Mouse (Mus musculus): ENCODE results near the gene Il23a. TPM values are rescaled to one million over a fixed set of nuclear protein-coding genes. Genes with fewer than 3 reads are reported as not detected.
"Not testable (repeated sequence)": the region's sequence is repeated elsewhere in the genome, so short reads cannot be mapped to it uniquely, and the experiment has no call there.

Il23a gene
- polyA plus RNA-seq, 1 experiment from 2014 or later = 0.17 TPM

- peaks cover 21% of the 10 kb centered on the region for H3K4me1 ChIP-seq
- ATAC-seq (ENCODE audit: borderline replicate concordance, extremely low read depth, low FRiP score, low TSS enrichment) = peak; percentile 46
- no peaks in the 10 kb centered on the region for H3K27me3 ChIP-seq
- peak overlapping the region; percentile 94 for H3K27ac ChIP-seq
- H3K4me3 ChIP-seq = peak overlapping the region; percentile 54
- WGBS = 0% methylated on average over 9 of the region's 9 CpGs
- H3K4me2 ChIP-seq = peak overlapping the region; percentile 70
- H3K9ac ChIP-seq = peak overlapping the region; percentile 79
- no peaks in the 10 kb centered on the region for H3K9me3 ChIP-seq
- H3K36me3 ChIP-seq = peaks cover 8% of the 10 kb centered on the region; the same call in 1 of the 2 replicates
Observed at GRCm38 (mm10) chr10:128302785-128303125, 4.2 kb upstream of the Il23a start.

DNA sequence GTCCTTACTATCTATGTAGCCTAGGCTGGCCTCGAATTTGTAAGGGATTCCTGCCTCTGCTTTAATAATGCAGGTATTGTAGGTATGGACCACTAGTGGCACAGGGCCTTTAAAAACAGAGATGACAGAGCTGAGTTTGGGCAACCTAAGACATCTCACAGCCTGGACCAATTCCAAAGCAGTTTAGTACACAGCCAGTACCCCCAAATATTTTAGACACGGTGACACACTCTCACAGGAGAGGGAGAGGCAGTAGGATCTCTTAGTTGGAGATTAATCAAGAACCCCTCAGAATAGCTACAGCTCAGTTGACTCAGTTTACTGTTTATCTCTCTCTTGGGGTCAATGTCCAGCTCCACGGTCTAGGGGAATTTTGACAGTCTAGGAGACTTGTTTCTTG is 3.8 kb upstream of the Il23a start:
- H3K27ac ChIP-seq = peak overlapping the region; percentile 94
- no peaks in the 10 kb centered on the region for H3K27me3 ChIP-seq
- 30% methylated on average over 3 of the region's 3 CpGs for whole genome bisulfite sequencing
- H3K9me3 ChIP-seq = no peaks in the 10 kb centered on the region
- peaks cover 25% of the 10 kb centered on the region for H3K4me1 ChIP-seq
- H3K4me3 ChIP-seq = peak overlapping the region; percentile 54
- H3K4me2 ChIP-seq = peak overlapping the region; percentile 70
- peaks cover 8% of the 10 kb centered on the region; the same call in 1 of the 2 replicates for H3K36me3 ChIP-seq
- no peak for ATAC-seq (ENCODE audit: borderline replicate concordance, extremely low read depth, low FRiP score, low TSS enrichment)
- peak overlapping the region; percentile 79 for H3K9ac ChIP-seq

DNA sequence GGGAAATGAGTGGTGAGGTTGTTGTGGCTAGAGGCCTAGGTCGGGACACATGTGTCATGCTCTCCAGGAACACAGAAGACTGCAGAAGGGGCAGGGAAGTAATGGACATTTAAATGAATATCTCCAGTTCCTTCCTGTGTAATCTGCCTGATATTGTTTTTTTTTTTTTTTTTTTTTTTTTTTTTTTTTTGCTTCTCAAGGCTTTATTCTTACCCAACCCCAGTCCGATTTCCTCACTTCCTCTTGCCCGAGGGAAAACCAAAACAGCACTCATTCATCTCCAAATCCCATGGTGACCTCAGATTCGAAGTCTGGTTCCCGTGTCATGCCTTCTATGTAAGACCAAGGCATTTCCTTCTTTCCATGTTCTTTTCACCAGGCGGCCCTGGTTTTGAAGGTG is 309 bp downstream of the Il23a start:
- H3K4me2 ChIP-seq = no peak overlapping the region
- no peaks in the 10 kb centered on the region for H3K27me3 ChIP-seq
- no peak overlapping the region for H3K27ac ChIP-seq
- no peak for ATAC-seq (ENCODE audit: borderline replicate concordance, extremely low read depth, low FRiP score, low TSS enrichment)
- H3K9ac ChIP-seq = no peak overlapping the region
- H3K9me3 ChIP-seq = no peaks in the 10 kb centered on the region
- no peaks in the 10 kb centered on the region for H3K36me3 ChIP-seq
- no peak overlapping the region for H3K4me3 ChIP-seq
- peaks cover 17% of the 10 kb centered on the region for H3K4me1 ChIP-seq
- 60% methylated on average over 6 of the region's 6 CpGs for WGBS

DNA sequence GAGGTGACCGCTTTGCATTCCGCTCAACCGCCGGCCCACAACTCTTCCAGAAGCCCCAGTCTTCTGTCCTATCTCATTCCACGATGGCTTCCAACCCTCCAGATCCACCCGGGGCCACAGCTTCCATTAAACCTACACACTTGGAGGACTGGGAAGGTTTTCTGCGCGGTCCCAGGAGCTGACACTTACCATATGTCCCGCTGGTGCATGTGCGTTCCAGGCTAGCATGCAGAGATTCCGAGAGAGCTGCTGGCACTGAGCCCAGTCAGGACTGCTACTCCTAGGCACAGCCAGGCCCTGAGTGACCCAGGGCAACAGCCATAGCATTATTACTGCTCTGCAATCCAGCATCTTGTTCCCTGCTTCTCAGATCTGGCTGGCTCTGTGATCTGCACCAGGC is 930 bp downstream of the Il23a start:
- no peak overlapping the region for H3K4me3 ChIP-seq
- H3K27ac ChIP-seq = 0 out of 2 replicates have a peak overlapping the region, but pooled peaks have one; percentile 9
- no peak overlapping the region for H3K9ac ChIP-seq
- ATAC-seq (ENCODE audit: borderline replicate concordance, extremely low read depth, low FRiP score, low TSS enrichment) = peak; percentile 72; the same call in 1 of the 2 replicates
- 55% methylated on average over 11 of the region's 11 CpGs for WGBS
- no peaks in the 10 kb centered on the region for H3K9me3 ChIP-seq
- H3K36me3 ChIP-seq = no peaks in the 10 kb centered on the region
- no peak overlapping the region for H3K4me2 ChIP-seq
- H3K27me3 ChIP-seq = no peaks in the 10 kb centered on the region
- peaks cover 17% of the 10 kb centered on the region for H3K4me1 ChIP-seq

- Histone ChIP-seq H3K4me2 (no peak overlapping the region), H3K9me3 (no peaks in the 10 kb centered on the region), H3K9ac (no peak overlapping the region), H3K4me3 (no peak overlapping the region), H3K36me3 (peaks cover 1% of the 10 kb centered on the region; the same call in 1 of the 2 replicates), H3K27me3 (no peaks in the 10 kb centered on the region), H3K4me1 (peaks cover 13% of the 10 kb centered on the region), H3K27ac (0 out of 2 replicates have a peak overlapping the region, but pooled peaks have one; percentile 9)
- ATAC-seq (ENCODE audit: borderline replicate concordance, extremely low read depth, low FRiP score, low TSS enrichment) = peak; percentile 15; the same call in 1 of the 2 replicates
- WGBS = 51% methylated on average over 4 of the region's 4 CpGs
Observed at GRCm38 (mm10) chr10:128297221-128297620, 1.3 kb downstream of the Il23a start.

- no peak for ATAC-seq (ENCODE audit: borderline replicate concordance, extremely low read depth, low FRiP score, low TSS enrichment)
- H3K4me3 ChIP-seq = no peak overlapping the region
- H3K27me3 ChIP-seq = no peaks in the 10 kb centered on the region
- no peak overlapping the region for H3K4me2 ChIP-seq
- no peak overlapping the region for H3K9ac ChIP-seq
- H3K36me3 ChIP-seq = peaks cover 3% of the 10 kb centered on the region; the same call in 1 of the 2 replicates
- H3K9me3 ChIP-seq = no peaks in the 10 kb centered on the region
- H3K4me1 ChIP-seq = peaks cover 10% of the 10 kb centered on the region
- 68% methylated on average over 13 of the region's 13 CpGs for WGBS
- no peak overlapping the region for H3K27ac ChIP-seq
Observed at GRCm38 (mm10) chr10:128296370-128297090, 2.0 kb downstream of the Il23a start.

- not testable (repeated sequence) for H3K27ac ChIP-seq; ATAC-seq (ENCODE audit: borderline replicate concordance, extremely low read depth, low FRiP score, low TSS enrichment)
- WGBS = 75% methylated on average over 1 of the region's 1 CpGs
Observed at GRCm38 (mm10) chr10:128290594-128290993, 8.0 kb downstream of the Il23a start.

GRCm38 (mm10) chr10:128283604-128284579 is 14.7 kb downstream of the Il23a start:
- Histone ChIP-seq H3K4me3 (no peak overlapping the region), H3K36me3 (peaks cover 52% of the 10 kb centered on the region), H3K4me1 (no peaks in the 10 kb centered on the region), H3K9me3 (no peaks in the 10 kb centered on the region), H3K4me2 (no peak overlapping the region), H3K9ac (no peak overlapping the region), H3K27ac (no peak overlapping the region), H3K27me3 (no peaks in the 10 kb centered on the region)
- ATAC-seq (ENCODE audit: borderline replicate concordance, extremely low read depth, low FRiP score, low TSS enrichment) = no peak; the same call in 1 of the 2 replicates
- 65% methylated on average over 31 of the region's 31 CpGs for WGBS

More at GRCm38 (mm10) chr10:128290594-128290993, 8.0 kb downstream of the Il23a start:
- not testable (repeated sequence) for H3K4me1 ChIP-seq, H3K9ac ChIP-seq, H3K4me3 ChIP-seq, H3K9me3 ChIP-seq, H3K4me2 ChIP-seq, H3K27me3 ChIP-seq
- H3K36me3 ChIP-seq = peaks cover 22% of the 10 kb centered on the region

DNA sequence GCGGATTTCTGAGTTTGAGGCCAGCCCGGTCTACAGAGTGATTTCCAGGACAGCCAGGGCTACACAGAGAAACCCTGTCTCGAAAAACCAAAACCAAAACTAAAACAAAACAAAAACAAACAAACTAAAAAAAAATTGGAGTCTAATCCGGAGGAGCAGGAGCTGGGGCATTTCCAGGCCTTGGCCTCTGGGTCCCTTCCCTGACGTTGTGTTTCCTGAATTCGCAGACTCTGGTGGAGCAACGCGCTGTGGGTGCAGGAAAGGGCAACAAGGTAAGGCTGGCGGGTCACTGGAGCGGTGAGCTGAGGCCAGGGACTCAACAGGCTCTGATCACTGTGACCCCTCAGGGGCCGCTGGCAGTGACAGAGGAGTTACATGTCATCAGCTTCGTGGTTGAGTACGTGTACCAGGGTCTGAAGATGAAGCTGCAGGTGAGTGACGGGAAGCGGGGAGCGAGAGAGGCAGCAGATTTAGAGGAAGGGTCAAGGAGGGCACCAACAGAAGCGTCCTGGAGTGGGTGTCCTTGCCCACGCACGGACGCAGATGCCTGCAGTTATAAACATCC is 15.6 kb downstream of the Il23a start:
- Histone ChIP-seq H3K4me3 (no peak overlapping the region), H3K4me2 (no peak overlapping the region), H3K9me3 (no peaks in the 10 kb centered on the region), H3K27ac (no peak overlapping the region), H3K4me1 (no peaks in the 10 kb centered on the region), H3K36me3 (peaks cover 50% of the 10 kb centered on the region), H3K27me3 (no peaks in the 10 kb centered on the region), H3K9ac (no peak overlapping the region)
- WGBS = 80% methylated on average over 20 of the region's 20 CpGs
- ATAC-seq (ENCODE audit: borderline replicate concordance, extremely low read depth, low FRiP score, low TSS enrichment) = no peak

GRCm38 (mm10) chr10:128281682-128282081 is 16.9 kb downstream of the Il23a start:
- Histone ChIP-seq H3K36me3 (peaks cover 49% of the 10 kb centered on the region), H3K4me3 (no peak overlapping the region), H3K27ac (no peak overlapping the region), H3K4me2 (no peak overlapping the region), H3K9me3 (no peaks in the 10 kb centered on the region), H3K9ac (no peak overlapping the region), H3K4me1 (no peaks in the 10 kb centered on the region), H3K27me3 (no peaks in the 10 kb centered on the region)
- ATAC-seq (ENCODE audit: borderline replicate concordance, extremely low read depth, low FRiP score, low TSS enrichment) = no peak
- 89% methylated on average over 14 of the region's 14 CpGs for WGBS

DNA sequence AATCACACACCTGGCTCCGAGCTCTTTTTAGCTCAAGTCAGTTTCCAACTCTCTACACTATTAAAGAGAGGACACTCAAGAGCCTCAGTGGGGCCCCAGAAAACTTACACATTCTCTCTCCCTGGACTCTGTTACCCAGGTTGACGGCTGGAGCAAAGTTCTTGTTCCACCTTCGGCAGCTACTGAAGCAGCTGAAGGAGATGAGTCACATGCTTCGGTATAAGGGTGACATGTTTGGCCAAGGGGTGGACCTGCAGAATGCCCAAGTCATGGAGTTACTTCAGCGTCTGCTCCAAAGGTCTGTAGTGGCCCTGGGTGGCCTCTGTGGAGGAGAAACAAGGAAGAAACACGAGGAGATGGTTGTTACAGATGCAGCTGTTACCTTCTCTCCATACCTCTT is 17.6 kb downstream of the Il23a start:
- Histone ChIP-seq H3K9ac (no peak overlapping the region), H3K36me3 (peaks cover 45% of the 10 kb centered on the region), H3K9me3 (no peaks in the 10 kb centered on the region), H3K4me2 (no peak overlapping the region), H3K27me3 (no peaks in the 10 kb centered on the region), H3K4me1 (no peaks in the 10 kb centered on the region), H3K4me3 (no peak overlapping the region), H3K27ac (no peak overlapping the region)
- 80% methylated on average over 6 of the region's 6 CpGs for WGBS
- ATAC-seq (ENCODE audit: borderline replicate concordance, extremely low read depth, low FRiP score, low TSS enrichment) = no peak

All from lung, embryonic 15.5 days (tissue).